Mouse (Mus musculus) hindbrain, embryonic 15.5 days (tissue): ENCODE data around the gene 1700001P01Rik. TPM values are rescaled to one million over a fixed set of nuclear protein-coding genes. Genes with fewer than 3 reads are reported as not detected.
"Not testable (repeated sequence)": the region's sequence is repeated elsewhere in the genome, so short reads cannot be mapped to it uniquely, and the experiment has no call there.

ENCODE experiments used
- ATAC-seq: fragments of 200-750 bp; cut with Nextera tagmentation; 2 replicates; pipeline ENCODE4 v1.8.0; 2017; ENCODE audit warnings: low read depth, moderate number of reproducible peaks, moderate TSS enrichment; ENCODE audit not compliant: low FRiP score
- H3K27ac ChIP-seq: fragments of 300-500 bp; sonication (generic); replicated peaks from 2 replicates; pipeline ENCODE4 v1.5.1; 2015; ENCODE audit warnings: mild to moderate bottlenecking, inconsistent platforms
- H3K27me3 ChIP-seq: fragments of 300-500 bp; sonication (generic); 2 replicates; pipeline ENCODE4 v1.6.1; 2015; ENCODE audit warnings: control low read depth, inconsistent platforms
- H3K36me3 ChIP-seq: fragments of 300-500 bp; sonication (generic); 2 replicates; pipeline ENCODE4 v1.6.1; 2015; ENCODE audit warnings: control low read depth, inconsistent platforms
- H3K4me1 ChIP-seq: fragments of 300-500 bp; sonication (generic); replicated peaks from 2 replicates; pipeline ENCODE4 v1.6.1; 2015; ENCODE audit warnings: control low read depth, inconsistent platforms
- H3K4me2 ChIP-seq: fragments of 300-500 bp; sonication (generic); 2 replicates; pipeline ENCODE4 v1.6.1; 2015; ENCODE audit warnings: moderate library complexity, mild to moderate bottlenecking, inconsistent platforms
- H3K4me3 ChIP-seq: fragments of 300-500 bp; sonication (generic); 2 replicates; pipeline ENCODE4 v1.5.1; 2015; ENCODE audit warnings: mild to moderate bottlenecking, inconsistent platforms
- H3K9ac ChIP-seq: fragments of 300-500 bp; sonication (generic); 2 replicates; pipeline ENCODE4 v1.6.1; 2015; ENCODE audit warnings: inconsistent platforms
- H3K9me3 ChIP-seq: fragments of 300-500 bp; sonication (generic); 2 replicates; pipeline ENCODE4 v1.6.1; 2016; ENCODE audit warnings: control low read depth, inconsistent platforms
- WGBS: fragments of 180-500 bp; shearing (Covaris S2); methylation state at CpG from one replicate; pipeline ENCODE4 v1.1.7; 2015; 5-methylcytosine and 5-hydroxymethylcytosine counted together
- polyA plus RNA-seq: library from polyadenylated mRNA; unstranded; fragments of >200 nt; fragmentation: Nextera tagmentation; extraction: Ambion mirVana; gene quantifications from 2 replicates; pipeline ENCODE4 v1.2.1, GENCODE M21; 2015

1700001P01Rik gene
- polyA plus RNA-seq, 1 experiment from 2014 or later = 0.26 TPM

DNA sequence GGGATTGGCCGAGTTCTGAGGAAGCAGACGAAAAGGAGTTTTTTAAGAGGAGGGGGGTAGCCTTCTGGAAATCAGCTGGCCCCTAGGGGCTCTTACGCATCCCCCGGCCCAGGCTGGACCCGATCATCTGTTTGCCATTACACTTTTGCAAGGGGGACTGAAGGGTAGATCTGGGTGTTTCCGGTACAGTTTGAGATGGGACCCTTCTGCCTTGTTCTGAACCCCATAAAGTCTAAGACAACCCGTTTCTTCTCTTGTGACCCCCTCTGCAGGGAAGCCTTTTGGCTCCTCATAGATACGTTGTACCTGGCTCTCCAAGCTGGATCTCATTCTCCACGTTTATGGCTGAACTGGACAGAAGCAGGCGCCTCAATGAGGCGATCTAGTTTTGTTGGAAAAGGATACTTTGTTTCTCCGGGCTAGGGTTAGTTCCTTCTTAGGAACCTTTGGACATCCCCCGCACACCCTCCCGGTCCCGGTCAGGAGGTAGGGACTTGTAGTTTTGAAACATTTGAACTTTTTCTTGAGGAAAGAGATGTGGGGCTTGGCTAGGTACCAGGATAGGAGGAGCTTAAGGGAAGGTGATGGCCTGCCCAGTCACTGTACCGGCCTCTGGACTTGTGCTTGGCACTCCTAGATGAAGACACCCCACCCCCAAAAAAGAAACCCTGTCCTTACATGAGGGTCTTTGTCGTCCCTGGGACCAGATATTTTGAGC lies 25.1 kb upstream of the 1700001P01Rik start:
- WGBS = 9% methylated on average over 17 of the region's 17 CpGs
- no peaks in the 10 kb centered on the region for H3K27me3 ChIP-seq
- H3K36me3 ChIP-seq = no peaks in the 10 kb centered on the region
- H3K9me3 ChIP-seq = no peaks in the 10 kb centered on the region
- H3K9ac ChIP-seq = peak overlapping the region; percentile 97
- peak overlapping the region; percentile 83 for H3K4me2 ChIP-seq
- peaks cover 54% of the 10 kb centered on the region for H3K4me1 ChIP-seq
- H3K4me3 ChIP-seq = peak overlapping the region; percentile 94
- ATAC-seq = no peak
- peak overlapping the region; percentile 97 for H3K27ac ChIP-seq

DNA sequence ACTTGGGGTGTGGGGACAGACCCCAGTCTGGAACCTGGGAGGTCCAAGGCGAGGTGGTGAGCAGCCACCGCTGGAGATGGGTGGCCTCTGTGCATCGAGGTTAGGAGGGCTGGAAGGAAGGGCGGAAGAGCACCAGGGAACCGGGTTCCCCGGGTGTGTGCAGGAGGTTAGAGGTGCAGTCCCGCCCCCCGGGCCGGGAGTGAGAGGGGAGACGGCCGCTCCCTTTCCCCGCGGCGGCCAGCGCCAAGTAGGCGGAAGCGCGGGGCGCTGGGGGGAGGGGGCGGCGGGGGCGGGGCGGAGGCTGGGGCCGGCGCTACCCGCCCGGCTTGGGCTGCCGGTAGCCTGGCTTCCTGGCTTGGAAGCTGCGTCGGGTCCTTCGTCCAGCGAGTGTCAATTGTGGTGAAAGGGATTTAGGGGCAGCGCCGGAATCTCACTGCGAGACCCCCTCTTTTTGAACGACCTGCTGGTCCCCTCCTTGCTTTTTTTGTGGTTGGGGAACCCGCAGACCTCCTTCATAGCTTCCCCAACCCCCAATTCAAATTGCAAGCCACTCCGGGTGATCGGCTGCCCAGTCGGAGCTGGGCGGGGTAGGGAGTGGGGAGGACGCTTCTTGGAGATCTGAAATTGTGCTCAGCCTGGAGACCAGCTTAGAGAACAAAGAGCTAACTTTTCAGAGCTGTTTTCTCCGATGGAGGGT lies 24.4 kb upstream of the 1700001P01Rik start:
- peak; percentile 52 for ATAC-seq
- peak overlapping the region; percentile 83 for H3K4me2 ChIP-seq
- no peaks in the 10 kb centered on the region for H3K36me3 ChIP-seq
- H3K27me3 ChIP-seq = no peaks in the 10 kb centered on the region
- H3K27ac ChIP-seq = peak overlapping the region; percentile 97
- H3K9me3 ChIP-seq = no peaks in the 10 kb centered on the region
- H3K4me3 ChIP-seq = peak overlapping the region; percentile 94
- 0% methylated on average over 20 of the region's 43 CpGs for WGBS
- H3K9ac ChIP-seq = peak overlapping the region; percentile 97
- H3K4me1 ChIP-seq = peaks cover 47% of the 10 kb centered on the region

DNA sequence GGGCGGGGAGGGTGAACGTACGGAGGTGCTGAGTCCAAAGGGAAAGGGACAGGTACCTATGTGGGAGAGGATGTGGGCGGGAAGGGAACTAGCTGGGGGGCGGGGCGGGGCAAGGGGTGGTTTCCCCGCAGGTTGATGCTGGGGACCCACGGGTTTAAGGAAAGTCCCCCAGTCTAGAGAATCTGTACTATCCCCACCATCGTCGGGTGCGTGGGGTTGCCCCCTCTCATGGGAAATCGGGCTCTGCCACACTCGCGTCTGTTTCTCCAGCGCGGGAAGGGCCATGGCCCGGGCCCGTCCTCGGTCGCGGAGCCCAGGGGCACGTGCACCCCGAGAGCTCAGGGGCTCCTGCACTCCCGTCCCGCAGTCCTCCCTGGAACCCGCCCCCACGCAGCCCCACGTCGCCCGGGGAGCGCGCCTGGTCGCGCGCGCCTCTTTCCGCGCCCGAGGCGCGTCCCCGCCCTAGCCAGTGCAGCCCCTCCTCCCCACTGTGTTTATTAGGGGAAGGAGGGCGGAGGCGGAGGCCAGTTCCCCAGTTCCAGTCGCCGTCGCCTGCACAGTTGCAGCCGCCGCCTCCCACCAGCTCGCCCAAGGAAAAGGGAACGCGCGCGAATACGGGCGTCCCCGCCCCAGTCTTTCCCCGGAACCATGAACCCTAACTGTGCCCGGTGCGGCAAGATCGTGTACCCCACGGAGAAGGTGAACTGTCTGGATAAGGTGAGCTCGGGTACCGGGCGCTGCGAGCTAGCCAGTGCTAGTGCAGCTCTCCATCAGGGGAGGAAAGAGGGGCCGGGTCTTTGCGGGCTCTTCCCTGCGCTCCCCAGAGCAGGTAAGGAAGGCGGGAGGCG lies 23.7 kb upstream of the 1700001P01Rik start:
- under 1% methylated on average over 59 of the region's 71 CpGs for WGBS
- Histone ChIP-seq H3K36me3 (no peaks in the 10 kb centered on the region), H3K27me3 (no peaks in the 10 kb centered on the region), H3K4me1 (peaks cover 40% of the 10 kb centered on the region), H3K27ac (peak overlapping the region; percentile 97), H3K9ac (peak overlapping the region; percentile 97), H3K4me3 (peak overlapping the region; percentile 94), H3K9me3 (no peaks in the 10 kb centered on the region), H3K4me2 (peak overlapping the region; percentile 83)
- peak; percentile 86 for ATAC-seq

DNA sequence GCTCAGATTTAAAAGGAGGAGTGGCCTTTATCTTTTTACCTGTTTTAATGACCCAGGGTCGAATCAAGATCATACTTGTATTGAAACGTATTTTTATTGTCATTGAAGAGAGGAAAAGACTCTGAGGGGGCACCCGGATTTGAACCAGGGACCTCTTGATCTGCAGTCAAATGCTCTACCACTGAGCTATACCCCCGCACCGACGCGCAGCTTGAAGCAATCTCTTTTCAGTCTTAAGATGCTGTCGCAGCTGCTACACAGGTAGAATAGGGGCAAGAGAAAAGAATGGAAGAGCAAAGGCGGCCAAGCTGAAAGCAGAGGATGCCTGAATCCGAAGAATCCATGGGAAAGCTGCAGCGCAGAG lies 23.0 kb upstream of the 1700001P01Rik start, which contains the start of gene Lasp1:
Lasp1 (plus strand) TSS at position 219 of the 364 bp plus-strand sequence.
- Histone ChIP-seq H3K27ac (peak within 1 kb of the TSS; percentile 97), H3K9me3 (no peaks in the 10 kb centered on the region), H3K9ac (peak within 1 kb of the TSS; percentile 97), H3K27me3 (no peaks in the 10 kb centered on the region), H3K4me1 (peaks cover 34% of the 10 kb centered on the region), H3K36me3 (no peaks in the 10 kb centered on the region), H3K4me3 (peak within 1 kb of the TSS; percentile 94), H3K4me2 (peak within 1 kb of the TSS; percentile 83)
- under 1% methylated on average over 11 of the region's 11 CpGs for WGBS
- ATAC-seq = peak; percentile 71

DNA sequence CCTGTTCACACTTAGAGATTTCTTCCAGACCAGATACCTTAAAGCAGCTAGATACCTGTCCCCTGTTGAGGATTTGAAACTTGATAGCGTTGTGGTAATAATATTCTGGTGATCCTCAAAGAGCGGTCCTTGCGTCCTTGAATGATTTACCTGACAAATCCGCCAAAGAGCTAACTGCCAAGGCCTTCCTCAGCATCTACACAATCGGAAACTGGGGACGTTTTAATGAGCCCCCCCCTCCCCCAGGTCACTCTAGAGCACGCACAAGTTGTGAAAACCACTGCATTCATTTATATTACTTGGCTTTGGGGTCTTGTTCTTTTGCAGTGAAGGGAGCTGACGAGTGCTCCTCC lies 22.3 kb upstream of the 1700001P01Rik start:
- no peaks in the 10 kb centered on the region for H3K9me3 ChIP-seq
- H3K27me3 ChIP-seq = no peaks in the 10 kb centered on the region
- H3K4me3 ChIP-seq = peak overlapping the region; percentile 94
- H3K4me1 ChIP-seq = peaks cover 27% of the 10 kb centered on the region
- H3K27ac ChIP-seq = peak overlapping the region; percentile 97
- no peak overlapping the region for H3K9ac ChIP-seq
- WGBS = 35% methylated on average over 8 of the region's 8 CpGs
- peak overlapping the region; percentile 83 for H3K4me2 ChIP-seq
- ATAC-seq = no peak
- no peaks in the 10 kb centered on the region for H3K36me3 ChIP-seq

DNA sequence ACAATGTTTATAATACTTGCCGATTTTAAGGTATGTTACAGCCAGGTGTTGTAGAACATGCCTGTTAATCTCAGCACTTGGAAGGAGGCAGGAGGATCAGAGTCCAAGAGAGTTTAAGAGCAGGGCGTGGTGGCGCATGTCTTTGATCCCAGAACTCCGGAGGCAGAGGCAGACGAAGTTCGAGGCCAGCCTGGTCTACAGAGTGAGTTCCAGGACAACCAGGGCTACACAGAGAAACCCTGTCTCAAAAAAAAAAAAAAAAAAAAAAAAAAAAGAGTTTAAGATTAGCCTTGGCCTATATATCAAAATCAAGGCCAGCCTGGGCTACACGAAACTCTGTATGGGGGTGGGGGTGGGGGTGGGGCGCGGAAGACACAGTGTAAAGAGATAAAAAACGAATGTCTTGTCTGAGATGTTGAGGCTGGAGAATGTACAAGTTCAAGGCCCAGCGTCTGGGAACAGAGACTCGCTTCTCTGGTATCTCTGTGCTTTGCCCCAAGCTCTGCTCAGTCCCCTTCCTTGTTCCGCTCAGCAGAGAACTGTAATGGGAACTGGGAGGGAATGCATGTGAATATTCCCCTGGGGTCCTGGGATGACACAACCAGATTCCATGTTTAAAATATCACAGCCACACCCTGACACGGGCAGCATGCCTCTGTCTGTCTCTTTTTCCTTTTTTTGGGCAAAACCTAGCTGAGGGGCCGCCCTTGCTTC lies 21.8 kb upstream of the 1700001P01Rik start:
- Histone ChIP-seq H3K27me3 (no peaks in the 10 kb centered on the region), H3K4me1 (peaks cover 23% of the 10 kb centered on the region), H3K27ac (peak overlapping the region; percentile 97; the same call in 1 of the 2 replicates), H3K9me3 (no peaks in the 10 kb centered on the region), H3K9ac (no peak overlapping the region), H3K36me3 (no peaks in the 10 kb centered on the region), H3K4me2 (peak overlapping the region; percentile 83), H3K4me3 (peak overlapping the region; percentile 94)
- ATAC-seq = no peak
- 60% methylated on average over 15 of the region's 15 CpGs for WGBS

DNA sequence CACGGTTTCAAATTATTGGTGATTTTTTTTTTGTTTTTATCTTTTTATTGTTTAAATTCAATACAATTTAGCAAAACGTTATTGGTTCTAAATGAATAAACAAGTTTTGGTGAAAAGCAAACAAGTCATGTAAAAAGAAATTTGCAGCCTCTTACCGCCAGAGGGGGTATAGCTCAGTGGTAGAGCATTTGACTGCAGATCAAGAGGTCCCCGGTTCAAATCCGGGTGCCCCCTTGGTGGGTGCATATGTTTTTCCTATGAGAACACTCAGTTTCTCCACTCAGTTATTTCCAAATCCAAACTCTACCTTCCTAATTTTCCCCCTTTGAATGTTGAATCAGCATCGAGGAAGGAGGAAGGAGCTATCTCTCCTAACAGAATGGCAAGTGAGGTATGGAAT lies 21.2 kb upstream of the 1700001P01Rik start:
- H3K27me3 ChIP-seq = no peaks in the 10 kb centered on the region
- H3K36me3 ChIP-seq = no peaks in the 10 kb centered on the region
- 0 out of 2 replicates have a peak overlapping the region, but pooled peaks have one; percentile 7 for H3K27ac ChIP-seq
- no peaks in the 10 kb centered on the region for H3K9me3 ChIP-seq
- H3K4me2 ChIP-seq = 0 out of 2 replicates have a peak overlapping the region, but pooled peaks have one; percentile 15
- no peak for ATAC-seq
- WGBS = 4% methylated on average over 6 of the region's 6 CpGs
- H3K4me3 ChIP-seq = no peak overlapping the region
- peaks cover 17% of the 10 kb centered on the region for H3K4me1 ChIP-seq
- H3K9ac ChIP-seq = no peak overlapping the region

DNA sequence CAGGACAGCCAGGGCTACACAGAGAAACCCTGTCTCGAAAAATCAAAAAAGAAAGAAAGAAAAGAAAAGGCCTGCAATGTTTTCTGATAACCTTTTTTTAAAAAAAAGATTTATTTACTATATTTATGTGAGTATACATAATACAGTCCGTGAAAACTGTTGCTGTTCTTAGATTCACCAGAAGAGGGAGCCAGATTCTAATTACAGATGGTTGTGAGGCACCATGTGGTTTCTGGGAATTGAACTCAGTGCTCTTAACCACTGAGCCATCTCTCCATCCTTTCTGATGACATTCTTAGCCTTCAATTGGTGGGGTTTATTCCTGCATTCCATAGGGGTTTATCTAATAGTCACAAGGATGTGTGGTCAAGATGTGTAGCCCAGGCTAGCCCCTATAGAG lies 17.4 kb upstream of the 1700001P01Rik start:
- Histone ChIP-seq H3K27me3 (no peaks in the 10 kb centered on the region), H3K36me3 (no peaks in the 10 kb centered on the region), H3K4me1 (peaks cover under 1% of the 10 kb centered on the region), H3K9me3 (no peaks in the 10 kb centered on the region), H3K4me2 (no peak overlapping the region), H3K27ac (no peak overlapping the region), H3K4me3 (no peak overlapping the region), H3K9ac (no peak overlapping the region)
- no peak for ATAC-seq
- 8% methylated on average over 2 of the region's 2 CpGs for WGBS

DNA sequence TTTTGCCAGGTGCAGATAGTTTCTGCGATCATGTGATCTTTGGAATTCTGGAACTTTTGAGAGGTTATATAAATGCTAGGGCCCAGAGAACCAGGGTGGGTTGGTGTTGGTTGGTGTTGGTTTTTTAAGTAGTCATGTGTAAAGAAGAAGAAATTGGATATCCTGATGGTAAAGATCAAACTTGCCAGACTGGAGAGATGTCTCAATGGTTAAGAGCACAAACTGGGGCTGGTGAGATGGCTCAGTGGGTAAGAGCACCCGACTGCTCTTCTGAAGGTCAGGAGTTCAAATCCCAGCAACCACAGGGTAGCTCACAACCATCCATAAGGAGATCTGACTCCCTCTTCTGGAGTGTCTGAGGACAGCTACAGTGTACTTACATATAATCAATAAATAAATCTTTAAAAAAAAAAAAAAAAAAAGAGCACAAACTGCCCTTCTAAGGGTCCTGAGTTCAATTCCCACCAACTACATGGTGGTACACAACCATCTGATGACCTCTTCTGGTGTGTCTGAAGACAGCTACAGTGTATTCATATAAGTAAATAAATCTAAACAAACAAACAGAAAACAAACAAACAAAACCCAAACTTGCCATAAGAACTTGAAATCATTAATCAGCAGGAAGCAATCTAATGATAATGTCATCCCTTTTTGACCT lies 15.2 kb upstream of the 1700001P01Rik start:
- not testable (repeated sequence) for H3K4me1 ChIP-seq, ATAC-seq, H3K4me3 ChIP-seq, H3K9me3 ChIP-seq, H3K27ac ChIP-seq, H3K4me2 ChIP-seq, H3K9ac ChIP-seq, H3K36me3 ChIP-seq, H3K27me3 ChIP-seq
- 86% methylated on average over 2 of the region's 2 CpGs for WGBS

DNA sequence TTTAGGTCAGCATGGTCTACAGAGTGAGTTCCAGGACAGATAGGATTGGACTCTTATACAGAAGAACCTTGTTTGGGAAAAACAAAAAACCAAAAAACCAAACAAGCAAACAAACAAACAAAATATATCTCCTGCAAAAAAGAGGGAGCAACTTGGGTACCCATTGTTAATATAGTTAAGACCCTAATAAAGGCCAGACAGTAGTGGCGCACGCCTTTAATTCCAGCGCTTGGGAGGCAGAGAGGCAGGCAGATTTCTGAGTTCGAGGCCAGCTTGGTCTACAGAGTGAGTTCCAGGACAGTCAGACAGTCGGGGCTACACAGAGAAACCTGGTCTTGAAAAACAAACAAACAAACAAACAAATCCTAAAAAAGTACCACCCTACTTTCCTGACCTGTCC lies 14.0 kb upstream of the 1700001P01Rik start:
- Histone ChIP-seq H3K27me3 (no peaks in the 10 kb centered on the region), H3K27ac (no peak overlapping the region), H3K4me1 (no peaks in the 10 kb centered on the region), H3K36me3 (no peaks in the 10 kb centered on the region), H3K9me3 (no peaks in the 10 kb centered on the region), H3K4me3 (no peak overlapping the region), H3K9ac (no peak overlapping the region), H3K4me2 (no peak overlapping the region)
- WGBS = 84% methylated on average over 5 of the region's 5 CpGs
- no peak for ATAC-seq

DNA sequence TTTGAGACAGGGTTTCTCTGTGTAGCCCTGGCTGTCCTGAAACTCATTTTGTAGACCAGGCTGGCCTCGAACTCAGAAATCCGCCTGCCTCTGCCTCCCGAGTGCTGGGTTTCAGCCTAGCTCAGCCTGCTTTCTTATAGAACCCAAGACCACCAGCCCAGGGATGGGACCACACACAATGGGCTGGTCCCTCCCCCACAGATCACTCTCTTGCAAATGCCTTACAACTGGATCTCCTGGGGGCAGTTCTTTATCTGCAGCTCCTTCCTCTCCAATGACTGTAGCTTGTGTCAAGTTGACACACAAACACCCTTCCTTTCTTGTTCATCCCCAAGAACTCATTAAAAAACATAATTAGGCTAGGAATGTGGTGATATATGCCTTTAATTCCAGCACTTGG lies 12.2 kb upstream of the 1700001P01Rik start:
- H3K4me1 ChIP-seq = peaks cover 5% of the 10 kb centered on the region
- no peak overlapping the region for H3K9ac ChIP-seq
- H3K27me3 ChIP-seq = no peaks in the 10 kb centered on the region
- no peak for ATAC-seq
- no peak overlapping the region for H3K4me3 ChIP-seq
- no peaks in the 10 kb centered on the region for H3K9me3 ChIP-seq
- H3K36me3 ChIP-seq = no peaks in the 10 kb centered on the region
- H3K4me2 ChIP-seq = no peak overlapping the region
- WGBS = 95% methylated on average over 3 of the region's 3 CpGs
- no peak overlapping the region for H3K27ac ChIP-seq
